Mouse (Mus musculus): ENCODE measurements at regions not wholly inside any gene's neighbourhood (a gene's known extent, or its start where the extent isn't known, plus 50 kb on each side); places are given as distances from the start of the nearest gene placed in this dataset.

DNA sequence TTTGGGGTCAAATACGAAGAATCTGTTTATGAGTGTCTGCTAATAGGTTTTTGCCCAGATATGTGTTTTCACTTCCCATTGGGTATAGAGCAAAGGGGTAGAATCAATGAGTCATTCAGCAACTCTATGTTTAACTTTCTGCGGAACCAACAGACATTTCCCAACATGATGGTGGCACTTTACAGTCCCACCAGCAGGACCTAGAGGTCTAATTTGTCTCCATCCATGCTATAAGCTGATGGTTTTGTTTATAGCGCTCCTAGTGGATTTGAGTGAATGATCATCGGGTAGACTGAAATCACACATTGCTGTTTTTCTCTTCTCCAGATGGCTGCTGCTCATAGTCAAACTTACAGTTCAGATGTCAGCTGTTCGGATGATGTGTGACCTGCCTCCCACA lies 99.7 kb upstream of the Arid5b start:
- Histone ChIP-seq H3K9me3 (no peaks in the 10 kb centered on the region), H3K27me3 (replicated peaks; ENCODE audit: low read depth, poor library complexity, severe bottlenecking) (no peaks in the 10 kb centered on the region), H3K4me3 (no peak overlapping the region), H3K27ac (replicated peaks) (no peak overlapping the region), H3K36me3 (replicated peaks) (no peaks in the 10 kb centered on the region), H3K4me1 (no peaks in the 10 kb centered on the region)
- 92% methylated on average over 5 of the region's 5 CpGs for WGBS
- DNase-seq (ENCODE audit: low spot score) = no peak

DNA sequence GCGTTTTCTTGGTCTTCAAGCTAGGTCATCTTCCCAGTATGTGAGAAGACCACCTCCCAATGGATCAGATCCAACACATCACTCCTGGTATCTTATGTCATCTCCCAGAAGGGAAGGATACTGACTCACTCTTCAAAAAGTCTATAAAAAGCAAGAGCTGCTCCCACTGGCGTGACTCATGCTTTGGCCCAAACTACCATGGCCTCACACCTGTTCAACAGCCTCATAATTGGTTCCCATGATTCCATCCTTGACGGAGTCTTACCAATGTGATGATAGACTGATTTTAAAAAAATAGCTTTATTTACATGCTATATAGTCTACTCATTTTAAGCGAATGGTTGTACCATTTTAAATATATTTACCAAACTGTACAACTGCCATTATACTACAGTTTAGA lies 98.9 kb upstream of the Arid5b start:
- no peak for DNase-seq (ENCODE audit: low spot score)
- Histone ChIP-seq H3K4me3 (no peak overlapping the region), H3K9me3 (no peaks in the 10 kb centered on the region), H3K4me1 (no peaks in the 10 kb centered on the region), H3K27ac (replicated peaks) (no peak overlapping the region), H3K36me3 (replicated peaks) (no peaks in the 10 kb centered on the region), H3K27me3 (replicated peaks; ENCODE audit: low read depth, poor library complexity, severe bottlenecking) (no peaks in the 10 kb centered on the region)
- WGBS = 93% methylated on average over 4 of the region's 4 CpGs

DNA sequence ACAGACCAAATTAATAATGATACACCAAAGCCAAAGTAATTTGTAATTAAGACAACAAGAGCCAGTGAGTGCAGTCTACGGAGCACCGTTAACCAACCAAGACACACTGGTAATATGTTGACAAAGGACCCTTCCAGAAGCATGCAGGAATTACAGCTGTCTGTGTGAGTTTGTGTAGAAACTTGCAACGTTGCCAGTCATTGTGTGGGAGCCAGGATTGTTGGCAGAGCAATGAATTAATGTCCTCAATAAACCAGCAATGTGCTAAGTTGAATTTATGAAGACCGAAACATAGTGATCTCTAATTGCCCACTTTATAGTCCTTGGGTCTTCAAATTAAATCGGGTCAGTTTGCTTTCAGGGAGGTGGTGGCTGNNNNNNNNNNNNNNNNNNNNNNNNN lies 95.3 kb upstream of the Arid5b start:
- Histone ChIP-seq H3K4me3 (no peak overlapping the region), H3K27ac (replicated peaks) (no peak overlapping the region), H3K4me1 (no peaks in the 10 kb centered on the region), H3K27me3 (replicated peaks; ENCODE audit: low read depth, poor library complexity, severe bottlenecking) (no peaks in the 10 kb centered on the region), H3K36me3 (replicated peaks) (no peaks in the 10 kb centered on the region), H3K9me3 (no peaks in the 10 kb centered on the region)
- 85% methylated on average over 5 of the region's 5 CpGs for WGBS
- DNase-seq (ENCODE audit: low spot score) = no peak

DNA sequence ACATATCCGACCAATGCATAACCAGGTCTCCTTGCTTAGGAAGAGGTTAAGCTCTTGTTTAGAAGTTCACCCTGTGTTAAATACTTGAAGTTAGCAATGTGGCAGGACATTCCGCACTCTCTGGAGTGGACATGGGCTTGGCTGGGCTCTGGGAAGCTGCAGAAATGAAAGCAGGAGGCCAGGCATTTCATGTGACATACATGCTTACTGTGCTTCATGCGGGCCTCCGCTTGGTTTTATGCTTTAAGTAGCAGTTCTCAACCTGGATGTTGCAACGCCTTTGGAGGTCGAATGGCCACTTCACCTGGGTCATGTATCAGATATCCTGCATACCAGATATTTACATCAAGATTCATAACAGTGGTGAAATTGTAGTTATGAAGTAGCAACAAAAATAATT lies 93.2 kb upstream of the Arid5b start:
- Histone ChIP-seq H3K9me3 (no peaks in the 10 kb centered on the region), H3K27ac (replicated peaks) (no peak overlapping the region), H3K36me3 (replicated peaks) (no peaks in the 10 kb centered on the region), H3K4me1 (no peaks in the 10 kb centered on the region), H3K4me3 (no peak overlapping the region), H3K27me3 (replicated peaks; ENCODE audit: low read depth, poor library complexity, severe bottlenecking) (no peaks in the 10 kb centered on the region)
- 93% methylated on average over 6 of the region's 6 CpGs for WGBS
- no peak for DNase-seq (ENCODE audit: low spot score)

DNA sequence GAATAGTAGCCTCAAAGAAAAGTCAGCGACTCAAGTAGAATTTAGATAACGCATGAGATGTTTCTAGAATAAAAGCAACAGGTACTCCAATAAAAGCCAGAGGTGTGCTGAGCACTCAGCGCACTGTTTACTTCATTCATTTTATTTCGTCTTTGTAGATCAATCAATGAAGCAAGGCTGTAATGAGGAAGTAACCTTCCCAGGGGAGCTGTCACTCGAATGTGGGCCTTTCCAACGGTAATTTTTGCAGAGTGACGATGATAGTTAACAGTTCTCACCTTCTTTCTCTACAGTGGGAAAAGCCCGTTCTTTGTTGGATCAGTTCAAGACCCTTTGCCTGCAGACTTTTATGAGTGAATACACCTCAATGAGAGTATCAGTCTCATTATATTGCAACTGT lies 92.4 kb upstream of the Arid5b start:
- H3K4me1 ChIP-seq = no peaks in the 10 kb centered on the region
- WGBS = 91% methylated on average over 8 of the region's 8 CpGs
- DNase-seq (ENCODE audit: low spot score) = no peak
- no peaks in the 10 kb centered on the region for H3K36me3 ChIP-seq (replicated peaks)
- no peaks in the 10 kb centered on the region for H3K9me3 ChIP-seq
- no peak overlapping the region for H3K27ac ChIP-seq (replicated peaks)
- H3K4me3 ChIP-seq = no peak overlapping the region
- H3K27me3 ChIP-seq (replicated peaks; ENCODE audit: low read depth, poor library complexity, severe bottlenecking) = no peaks in the 10 kb centered on the region

DNA sequence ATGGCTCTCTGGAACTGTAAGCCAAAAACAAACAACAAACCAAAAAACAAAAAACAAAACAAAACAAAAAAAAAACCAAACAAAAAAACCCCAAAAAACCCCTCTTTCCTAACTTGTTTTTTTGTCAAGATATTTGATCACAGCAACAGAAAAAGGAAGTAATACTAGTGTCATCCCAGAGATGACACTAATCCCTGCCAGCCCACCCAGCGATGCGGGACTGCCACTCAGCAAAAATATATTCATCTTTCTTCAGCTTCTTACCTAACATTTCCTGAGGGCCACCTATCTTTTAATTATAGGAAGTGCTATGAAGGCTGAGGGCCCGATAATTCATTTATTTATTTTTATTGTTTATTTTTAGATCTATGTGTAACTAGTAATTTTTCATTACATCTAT lies 88.3 kb upstream of the Arid5b start:
- H3K4me1 ChIP-seq = no peaks in the 10 kb centered on the region
- no peak overlapping the region for H3K27ac ChIP-seq (replicated peaks)
- H3K36me3 ChIP-seq (replicated peaks) = no peaks in the 10 kb centered on the region
- 0 out of 2 replicates have a peak, but pooled peaks cover 2% of the 10 kb centered on the region for H3K9me3 ChIP-seq
- 93% methylated on average over 3 of the region's 3 CpGs for WGBS
- no peak for DNase-seq (ENCODE audit: low spot score)
- H3K4me3 ChIP-seq = no peak overlapping the region
- H3K27me3 ChIP-seq (replicated peaks; ENCODE audit: low read depth, poor library complexity, severe bottlenecking) = no peaks in the 10 kb centered on the region

DNA sequence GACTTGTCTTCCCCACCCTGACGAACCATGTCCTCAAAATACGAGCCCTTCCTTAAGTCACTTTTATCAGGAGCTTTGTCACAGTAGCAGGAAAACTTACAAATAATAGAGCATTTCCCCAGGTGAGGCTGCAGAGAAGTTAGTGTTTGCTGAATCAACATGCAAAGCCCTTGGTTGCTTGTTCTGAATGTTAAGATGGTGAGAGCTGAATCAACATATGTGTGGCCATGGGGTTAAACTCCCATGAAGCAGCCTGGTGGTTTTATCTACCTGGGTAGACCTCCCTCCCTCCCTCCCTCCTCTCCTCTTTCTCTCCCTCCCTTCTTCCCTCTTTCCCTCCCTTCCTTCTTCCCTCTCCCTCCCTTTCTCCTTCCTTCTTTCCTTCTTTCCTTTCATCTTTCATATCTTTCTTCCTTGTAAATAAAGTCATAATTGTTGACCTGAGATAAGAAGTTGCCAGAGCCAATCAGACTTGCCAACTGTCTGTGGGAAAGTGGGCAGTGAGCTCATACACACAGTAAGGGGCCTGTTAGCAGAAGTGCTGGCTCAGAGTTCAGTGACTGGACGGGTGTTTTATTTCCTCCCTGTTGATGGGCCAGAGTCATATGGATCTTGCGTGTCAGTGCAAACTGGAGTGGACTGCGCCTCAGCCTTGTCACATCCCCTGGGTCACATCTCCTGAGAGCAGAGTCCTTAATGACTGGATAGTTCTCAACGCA lies 82.4 kb upstream of the Arid5b start:
- 0 out of 2 replicates have a peak, but pooled peaks cover 2% of the 10 kb centered on the region for H3K9me3 ChIP-seq
- no peak overlapping the region for H3K27ac ChIP-seq (replicated peaks)
- DNase-seq (ENCODE audit: low spot score) = no peak
- H3K27me3 ChIP-seq (replicated peaks; ENCODE audit: low read depth, poor library complexity, severe bottlenecking) = no peaks in the 10 kb centered on the region
- no peaks in the 10 kb centered on the region for H3K36me3 ChIP-seq (replicated peaks)
- H3K4me3 ChIP-seq = no peak overlapping the region
- WGBS = 83% methylated on average over 6 of the region's 6 CpGs
- peaks cover 12% of the 10 kb centered on the region for H3K4me1 ChIP-seq

DNA sequence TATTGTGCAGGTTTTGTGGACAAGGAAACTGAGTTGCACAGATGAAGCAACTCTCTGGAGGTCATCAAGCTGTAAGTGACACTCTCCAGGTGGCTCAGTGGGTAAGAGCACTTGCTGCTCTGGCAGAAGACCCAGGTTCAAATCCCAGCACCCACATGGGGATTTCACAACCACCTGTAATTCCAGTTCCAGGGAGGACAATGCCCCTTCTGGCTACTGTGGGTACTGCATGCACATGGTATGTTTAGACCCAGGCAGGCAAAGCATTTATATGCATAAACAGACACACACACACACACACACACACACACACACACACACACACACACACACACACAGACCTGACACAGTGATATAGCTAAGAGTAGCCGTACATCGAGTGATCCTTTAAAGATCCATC lies 80.6 kb upstream of the Arid5b start:
- peaks cover 30% of the 10 kb centered on the region for H3K4me1 ChIP-seq
- H3K4me3 ChIP-seq = no peak overlapping the region
- no peaks in the 10 kb centered on the region for H3K27me3 ChIP-seq (replicated peaks; ENCODE audit: low read depth, poor library complexity, severe bottlenecking)
- H3K36me3 ChIP-seq (replicated peaks) = no peaks in the 10 kb centered on the region
- DNase-seq (ENCODE audit: low spot score) = no peak
- H3K9me3 ChIP-seq = no peaks in the 10 kb centered on the region
- no peak overlapping the region for H3K27ac ChIP-seq (replicated peaks)
- 96% methylated on average over 2 of the region's 2 CpGs for WGBS

DNA sequence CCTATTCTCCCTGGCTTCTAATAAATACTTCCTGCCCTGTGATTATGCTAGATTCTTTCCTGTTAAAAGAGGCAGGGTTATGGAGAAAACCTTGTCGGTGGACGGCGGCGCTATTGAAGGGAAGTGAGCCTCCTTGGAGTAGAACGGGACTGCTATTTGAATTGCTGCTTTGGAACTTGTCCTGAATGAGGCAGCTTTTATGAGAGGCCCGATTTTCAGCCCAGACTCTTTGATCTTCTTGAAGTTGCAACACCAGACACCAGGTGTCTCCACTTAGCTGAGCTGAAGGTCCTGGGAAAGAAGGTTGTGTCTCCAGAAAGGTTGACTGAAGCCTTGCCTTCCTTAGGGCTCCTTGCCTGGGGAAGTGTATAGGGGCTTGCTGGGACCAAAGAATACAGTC lies 78.4 kb upstream of the Arid5b start:
- Histone ChIP-seq H3K4me3 (no peak overlapping the region), H3K27ac (replicated peaks) (peak overlapping the region; percentile 21), H3K27me3 (replicated peaks; ENCODE audit: low read depth, poor library complexity, severe bottlenecking) (no peaks in the 10 kb centered on the region), H3K9me3 (no peaks in the 10 kb centered on the region), H3K4me1 (peaks cover 48% of the 10 kb centered on the region), H3K36me3 (replicated peaks) (no peaks in the 10 kb centered on the region)
- DNase-seq (ENCODE audit: low spot score) = peak; percentile 38
- WGBS = 71% methylated on average over 6 of the region's 6 CpGs

DNA sequence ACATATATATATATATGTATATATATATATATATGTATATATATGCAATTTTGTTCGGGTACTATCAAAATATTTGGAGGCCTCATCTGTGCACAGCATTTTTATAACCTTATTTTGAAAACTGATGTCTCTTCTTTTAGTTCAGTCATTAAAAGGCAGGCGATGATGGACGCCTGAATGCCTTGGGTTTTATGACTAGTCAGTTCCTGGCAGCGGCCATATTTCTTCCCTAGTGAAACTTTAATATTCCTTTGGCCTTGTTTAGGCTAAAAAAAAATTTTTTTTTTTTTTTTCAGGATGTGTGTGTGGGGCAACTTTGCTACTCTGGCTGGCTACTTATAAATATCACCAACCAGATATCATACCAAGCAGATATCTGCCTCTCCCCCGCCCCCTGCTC lies 78.0 kb upstream of the Arid5b start:
- DNase-seq (ENCODE audit: low spot score) = no peak
- H3K27ac ChIP-seq (replicated peaks) = peak overlapping the region; percentile 21; the same call in 1 of the 2 replicates
- no peaks in the 10 kb centered on the region for H3K27me3 ChIP-seq (replicated peaks; ENCODE audit: low read depth, poor library complexity, severe bottlenecking)
- H3K9me3 ChIP-seq = no peaks in the 10 kb centered on the region
- peaks cover 48% of the 10 kb centered on the region for H3K4me1 ChIP-seq
- H3K4me3 ChIP-seq = no peak overlapping the region
- no peaks in the 10 kb centered on the region for H3K36me3 ChIP-seq (replicated peaks)
- 86% methylated on average over 5 of the region's 5 CpGs for WGBS

DNA sequence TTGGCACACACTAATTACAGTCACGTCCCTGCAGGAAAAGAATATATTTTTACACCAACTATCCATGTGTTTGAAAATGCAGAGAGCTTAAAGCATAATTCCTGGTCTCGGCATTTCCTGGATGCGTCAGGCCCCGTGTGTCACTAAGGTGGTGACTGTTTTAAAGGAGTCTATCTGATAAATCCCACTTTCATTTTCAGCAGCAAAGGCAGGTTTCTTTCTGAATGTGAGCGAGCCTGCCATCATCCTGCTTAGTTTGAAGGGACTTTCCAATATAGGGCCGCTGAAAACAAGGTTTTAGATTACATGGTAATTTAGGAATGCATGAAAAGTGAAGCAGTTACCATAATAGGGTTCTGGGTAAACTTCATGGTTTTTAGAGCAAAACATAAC lies 77.5 kb upstream of the Arid5b start:
- Histone ChIP-seq H3K4me3 (no peak overlapping the region), H3K27me3 (replicated peaks; ENCODE audit: low read depth, poor library complexity, severe bottlenecking) (no peaks in the 10 kb centered on the region), H3K36me3 (replicated peaks) (no peaks in the 10 kb centered on the region), H3K4me1 (peaks cover 48% of the 10 kb centered on the region), H3K27ac (replicated peaks) (peak overlapping the region; percentile 75), H3K9me3 (no peaks in the 10 kb centered on the region)
- WGBS = 40% methylated on average over 6 of the region's 6 CpGs
- no peak for DNase-seq (ENCODE audit: low spot score)

DNA sequence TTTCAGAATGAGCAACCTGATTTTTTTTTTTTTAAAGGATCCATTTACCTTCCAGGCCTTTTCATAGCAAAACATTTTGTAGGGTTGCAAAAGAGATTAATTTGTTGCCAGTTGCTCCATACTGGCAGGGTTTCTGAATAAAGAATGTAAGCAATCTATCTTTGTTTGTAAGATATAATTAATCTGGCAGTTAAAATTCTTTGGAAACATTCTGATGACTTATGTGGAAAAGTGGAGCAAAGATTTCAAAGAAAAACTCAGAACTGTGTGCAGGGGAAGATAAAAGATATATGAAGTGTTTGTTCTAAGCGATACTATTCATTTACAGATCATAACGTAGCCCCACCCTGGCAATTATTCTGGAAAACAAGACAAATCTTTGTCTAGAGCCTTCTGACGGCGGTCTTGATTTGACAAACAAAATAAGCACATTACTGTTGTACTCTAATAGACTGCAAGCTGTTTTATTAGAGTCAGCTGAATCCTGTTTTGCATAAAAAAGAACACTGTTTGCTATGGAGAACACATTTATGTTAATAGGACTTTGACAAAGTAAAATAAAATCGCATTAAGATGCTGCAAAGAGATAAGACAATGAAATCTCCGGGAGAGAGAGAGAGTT lies 77.0 kb upstream of the Arid5b start:
- Histone ChIP-seq H3K27me3 (replicated peaks; ENCODE audit: low read depth, poor library complexity, severe bottlenecking) (no peaks in the 10 kb centered on the region), H3K4me1 (peaks cover 48% of the 10 kb centered on the region), H3K36me3 (replicated peaks) (no peaks in the 10 kb centered on the region), H3K27ac (replicated peaks) (peak overlapping the region; percentile 75), H3K9me3 (no peaks in the 10 kb centered on the region), H3K4me3 (no peak overlapping the region)
- no peak for DNase-seq (ENCODE audit: low spot score)
- 33% methylated on average over 6 of the region's 6 CpGs for WGBS

Data from embryonic facial prominence, embryonic 10.5 days (tissue).